Mouse (Mus musculus): ENCODE measurements around the gene Ccdc82.

Ccdc82 gene

DNA sequence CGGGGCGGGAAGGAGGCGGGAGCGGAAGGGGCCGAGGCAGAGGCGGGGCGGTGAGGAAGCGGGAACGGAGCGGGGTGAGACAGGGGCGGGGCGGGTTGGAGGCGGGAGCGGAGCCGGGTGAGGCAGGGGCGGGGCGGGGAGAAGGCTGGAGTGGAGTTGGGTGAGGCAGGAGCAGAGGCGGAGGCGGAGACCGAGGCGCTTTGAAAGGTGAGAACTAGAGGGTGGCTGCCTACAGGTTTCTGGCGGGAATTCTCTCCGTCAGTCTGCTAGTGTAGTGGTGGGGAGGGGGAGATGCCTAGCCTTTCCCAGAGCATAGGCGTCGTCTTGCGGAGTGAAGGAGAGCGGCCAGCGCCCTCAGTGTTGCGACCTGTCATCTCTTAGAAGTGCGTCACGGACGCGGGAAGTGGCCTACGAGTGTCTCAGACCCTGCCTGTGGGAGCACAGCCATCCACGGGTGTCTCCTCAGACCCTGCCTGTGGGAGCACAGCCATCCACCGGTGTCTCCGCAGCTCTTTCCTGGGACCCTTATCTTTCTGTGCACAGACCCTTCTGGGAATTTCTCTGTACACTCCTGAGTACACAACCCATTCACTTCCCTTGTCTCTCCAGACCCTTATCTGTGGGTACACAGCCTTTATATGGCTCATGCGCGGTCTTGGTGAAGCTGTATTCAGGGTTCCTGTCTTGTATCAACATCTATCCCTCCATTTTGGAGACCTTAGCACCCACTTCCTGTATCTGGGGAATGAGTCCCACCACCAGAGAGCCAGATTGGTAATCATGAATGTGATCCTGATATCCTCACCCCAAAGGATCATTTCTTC is at the start of gene Ccdc82:
Ccdc82 (plus strand) TSS at position 141 of the 824 bp plus-strand sequence.
- peak; percentile 93 to 96 for DNase-seq (ENCODE audit: inconsistent age in 2 of 2, low spot score in 1 of 2)

DNA sequence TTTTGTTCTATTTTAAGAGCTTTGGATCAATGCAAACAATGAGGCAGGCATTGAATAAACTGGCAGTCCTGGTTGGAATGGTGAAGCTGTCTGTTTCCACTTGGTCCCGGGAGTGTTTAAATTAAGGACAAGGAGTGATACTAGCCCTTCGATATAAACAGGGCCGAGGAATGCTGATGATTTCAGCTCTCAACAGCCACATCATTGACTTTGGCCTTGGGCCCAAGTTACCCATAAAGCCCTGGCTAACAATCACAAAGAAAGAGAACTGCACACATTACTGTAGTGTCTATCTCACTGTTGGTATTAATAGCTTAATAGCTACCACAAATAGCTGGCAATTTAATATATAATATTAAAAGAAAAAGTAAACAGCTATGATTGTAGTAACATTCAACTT is 46.7 kb upstream of the Ccdc82 start:
- DNase-seq (ENCODE audit: inconsistent age in 2 of 2, low spot score in 1 of 2): no peak

DNA sequence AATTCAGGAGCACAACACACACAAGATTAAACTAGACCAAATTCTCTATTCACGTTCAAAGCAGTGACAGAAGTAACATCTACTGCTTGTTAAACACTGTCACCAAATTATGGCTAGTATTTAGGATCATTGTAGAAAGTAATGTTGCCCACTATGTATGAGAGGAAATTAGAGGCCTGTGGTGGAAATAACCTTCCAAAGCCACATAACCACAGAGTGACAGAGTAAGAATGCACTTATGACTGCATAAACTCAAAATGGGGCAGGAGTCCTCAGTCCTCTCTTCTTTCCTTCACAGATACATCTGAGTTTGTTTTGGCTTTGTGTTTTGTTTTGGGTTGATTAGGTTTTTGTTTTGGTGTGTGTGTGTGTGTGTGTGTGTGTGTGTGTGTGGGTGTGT is 43.6 kb upstream of the Ccdc82 start:
- DNase-seq (ENCODE audit: inconsistent age in 2 of 2, low spot score in 1 of 2): no peak

DNA sequence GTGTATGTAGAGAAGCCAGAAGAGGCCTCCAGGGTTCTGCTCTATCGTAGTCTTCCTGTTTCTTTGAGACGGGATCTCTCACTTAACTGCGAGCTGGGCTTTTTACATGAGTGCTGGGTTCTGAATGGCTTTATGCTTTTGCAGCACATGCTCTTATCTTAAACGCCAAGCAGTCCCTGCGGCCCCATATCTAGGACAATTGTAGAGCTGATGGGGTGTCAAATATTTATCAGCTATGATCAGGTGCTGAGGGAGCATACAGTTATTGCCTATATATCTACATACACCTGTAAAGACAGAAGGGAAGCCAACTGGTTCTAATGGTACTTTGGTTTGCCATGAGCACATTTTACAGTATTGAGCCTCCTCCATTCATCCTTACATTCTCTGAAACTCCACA is 43.1 kb upstream of the Ccdc82 start:
- no peak for DNase-seq (ENCODE audit: inconsistent age in 2 of 2, low spot score in 1 of 2)

DNA sequence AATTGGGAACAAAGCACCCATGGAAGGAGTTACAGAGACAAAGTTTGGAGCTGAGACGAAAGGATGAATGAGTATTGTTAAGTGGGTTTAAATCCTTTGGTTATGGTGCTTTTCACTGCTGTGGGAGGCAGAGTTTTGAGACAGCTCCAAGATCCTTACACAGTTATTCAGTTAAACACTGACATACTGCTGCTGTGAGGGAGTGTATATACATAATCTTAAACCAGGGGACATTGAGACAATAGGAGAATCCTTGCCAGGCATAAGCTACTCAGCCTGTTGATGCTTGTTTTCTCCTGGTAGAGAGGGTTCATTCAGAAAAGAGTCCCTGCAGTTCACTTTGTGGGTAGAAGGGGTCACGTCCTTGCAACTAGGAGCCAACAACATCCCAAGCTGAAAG is 40.4 kb upstream of the Ccdc82 start:
- DNase-seq (ENCODE audit: inconsistent age in 2 of 2, low spot score in 1 of 2): no peak

DNA sequence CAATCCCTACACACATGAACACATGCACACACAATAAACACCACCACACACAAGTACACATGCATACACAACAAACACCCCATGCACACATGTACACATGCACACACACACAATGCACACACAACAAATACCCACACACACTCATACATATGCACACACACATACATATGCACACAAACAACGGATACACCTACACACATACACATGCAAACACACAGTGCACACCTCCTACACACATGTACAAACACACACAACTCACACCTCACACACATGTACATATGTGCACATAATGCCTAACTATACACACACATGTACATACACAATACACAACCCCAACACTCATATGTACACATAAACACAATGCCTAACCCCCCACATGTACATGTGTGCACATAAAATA is 20.9 kb upstream of the Ccdc82 start:
- DNase-seq (ENCODE audit: inconsistent age in 2 of 2, low spot score in 1 of 2): no peak

DNA sequence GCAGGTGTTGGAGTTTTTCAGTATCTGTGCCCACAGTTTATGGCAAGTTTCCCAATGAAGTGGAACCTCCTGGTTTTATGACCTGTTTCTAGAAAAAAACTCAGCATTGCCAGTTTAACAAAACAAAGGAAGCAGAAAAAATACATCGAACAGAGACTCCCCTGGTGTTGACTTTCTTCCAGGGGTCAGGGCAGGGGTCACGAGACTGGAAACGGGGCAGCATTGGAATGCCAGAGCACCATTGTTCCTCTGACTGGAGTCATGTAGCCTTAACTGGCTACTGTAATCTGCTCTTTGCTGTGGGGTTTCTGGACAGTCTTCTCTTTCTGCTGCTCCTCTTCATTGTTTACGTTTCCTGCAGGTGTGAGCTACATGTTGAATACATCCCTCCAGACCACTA is 16.2 kb upstream of the Ccdc82 start:
- DNase-seq (ENCODE audit: inconsistent age in 2 of 2, low spot score in 1 of 2): no peak

DNA sequence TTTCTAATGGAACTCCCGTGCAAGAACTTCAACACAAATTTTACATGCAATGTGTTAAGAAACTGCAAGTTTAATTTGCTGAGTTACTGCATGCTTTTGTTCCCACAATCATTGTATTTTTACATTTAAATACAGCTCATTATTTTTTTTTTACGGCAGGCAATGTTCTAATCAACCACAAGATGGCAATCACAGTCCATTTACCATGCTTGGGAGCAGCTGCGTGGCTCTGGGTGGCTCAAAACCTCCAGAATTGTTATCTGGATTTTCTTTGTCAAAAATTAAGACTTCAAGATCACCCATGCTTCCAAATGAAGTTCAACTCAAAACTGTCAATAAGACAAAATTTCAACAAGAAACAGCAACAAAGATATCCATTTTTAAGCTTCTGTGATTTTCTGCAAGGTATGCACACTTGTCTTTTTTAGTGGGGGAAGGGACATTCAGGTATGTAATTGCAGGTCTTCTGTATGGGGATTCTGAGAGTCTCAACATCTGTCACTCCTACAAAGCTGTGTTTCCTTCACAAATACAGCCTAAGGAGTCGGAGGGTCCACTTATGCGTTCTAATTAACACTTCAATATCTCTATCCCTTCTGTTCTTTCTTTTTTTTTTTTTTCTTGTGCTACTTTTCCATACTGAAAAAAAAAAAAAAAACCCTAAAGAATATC is 15.1 kb upstream of the Ccdc82 start:
- peak in 1 of 2 experiments; percentile 74 for DNase-seq (ENCODE audit: inconsistent age in 2 of 2, low spot score in 1 of 2)

DNA sequence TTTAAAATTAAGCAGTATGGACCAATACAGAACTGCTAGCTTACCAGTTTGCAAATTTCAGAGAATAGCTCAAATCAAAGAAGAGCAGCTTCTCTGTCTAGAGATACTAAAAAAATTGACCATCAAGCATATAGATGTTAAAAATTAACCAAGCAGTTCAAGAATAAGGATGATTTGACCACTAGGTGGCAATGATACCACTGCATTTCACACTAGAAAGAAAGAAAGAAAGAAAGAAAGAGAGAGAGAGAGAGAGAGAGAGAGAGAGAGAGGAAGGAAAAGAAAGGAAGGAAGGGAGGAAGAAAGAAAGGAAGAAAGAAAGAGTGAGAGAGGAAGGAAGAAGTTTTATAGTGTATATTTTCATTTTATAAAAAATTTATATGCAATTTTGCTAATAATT is 4.4 kb upstream of the Ccdc82 start:
- DNase-seq (ENCODE audit: inconsistent age in 2 of 2, low spot score in 1 of 2): peak in 1 of 2 experiments; percentile 37

DNA sequence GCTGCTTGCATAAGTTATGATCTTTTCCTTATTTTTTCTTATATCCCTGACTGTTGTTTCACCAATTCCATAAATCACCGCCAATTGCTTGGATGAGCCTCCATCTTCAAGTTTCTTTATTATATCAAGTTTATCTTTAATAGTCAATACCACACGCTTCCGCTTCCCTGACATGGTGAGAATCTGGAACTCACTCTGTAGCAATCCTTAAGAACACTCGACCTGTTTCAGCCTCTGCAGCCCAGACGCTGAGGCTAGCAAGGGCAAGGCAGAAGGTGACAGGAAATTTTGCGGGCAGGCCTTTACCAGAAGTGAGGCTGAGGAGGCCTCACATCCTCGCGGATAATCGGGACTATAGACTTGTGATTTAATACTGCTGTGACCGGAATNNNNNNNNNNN is 1.3 kb upstream of the Ccdc82 start, which contains the start of gene Jrkl:
Jrkl (minus strand) TSS at position 349 of the 400 bp plus-strand sequence.
- peak; percentile 48 to 80 for DNase-seq (ENCODE audit: inconsistent age in 2 of 2, low spot score in 1 of 2)

DNA sequence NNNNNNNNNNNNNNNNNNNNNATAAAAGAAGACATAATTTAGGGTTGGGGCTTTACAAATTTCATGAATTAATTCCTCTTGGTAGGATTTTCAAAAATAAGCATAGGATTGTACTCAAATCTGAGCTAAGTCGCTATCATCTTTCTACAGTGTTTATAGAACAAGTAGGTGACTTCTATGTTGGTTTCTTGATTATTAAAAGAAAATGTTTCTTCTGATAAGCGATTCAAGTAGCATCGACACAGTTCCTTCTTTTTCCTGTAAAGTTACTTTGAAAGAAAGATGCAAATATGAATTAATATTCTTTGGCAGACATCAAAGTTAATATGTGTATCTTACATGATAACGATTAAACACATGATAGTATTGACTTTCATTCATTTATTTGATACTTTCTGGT is 1.3 kb downstream of the Ccdc82 start:
- no peak for DNase-seq (ENCODE audit: inconsistent age in 2 of 2, low spot score in 1 of 2)

DNA sequence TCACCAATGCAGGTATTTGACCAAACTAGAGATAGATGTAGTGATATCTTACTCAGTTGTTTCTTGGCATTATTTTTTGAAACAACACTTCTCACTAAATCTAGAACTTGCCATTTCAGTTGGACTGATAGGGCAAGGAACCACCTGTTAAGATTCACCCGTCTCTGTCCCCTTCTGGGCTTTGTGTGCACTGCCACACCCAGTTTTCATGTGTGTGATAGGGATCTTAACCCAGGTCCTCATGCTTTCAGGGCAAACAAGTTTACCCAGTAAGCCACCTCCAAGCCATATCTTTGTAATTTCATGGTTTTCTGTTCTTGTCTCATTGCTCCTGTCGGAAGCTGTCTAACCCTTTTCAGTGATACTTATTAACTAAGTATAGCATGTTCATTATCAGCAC is 4.5 kb downstream of the Ccdc82 start:
- DNase-seq (ENCODE audit: inconsistent age in 2 of 2, low spot score in 1 of 2): no peak

DNA sequence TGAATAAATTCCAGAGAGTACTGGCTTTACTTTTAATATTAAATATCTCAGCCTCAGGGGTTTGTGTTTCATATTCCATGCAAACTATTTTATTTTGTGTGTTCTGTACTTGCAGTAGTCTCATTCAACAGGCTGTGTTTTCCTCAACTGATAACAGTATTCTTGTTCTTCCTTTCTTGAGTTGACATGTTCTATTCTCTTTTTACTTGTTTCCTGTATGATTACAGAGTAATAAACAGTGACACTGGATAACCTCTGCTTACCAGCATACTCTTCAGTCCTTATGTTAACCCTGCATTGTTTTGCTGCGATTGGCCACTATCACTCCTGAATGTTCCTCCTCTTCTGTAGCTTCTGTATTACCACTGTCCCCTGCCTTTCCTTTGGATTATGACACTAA is 10.0 kb downstream of the Ccdc82 start:
- DNase-seq (ENCODE audit: inconsistent age in 2 of 2, low spot score in 1 of 2): no peak

DNA sequence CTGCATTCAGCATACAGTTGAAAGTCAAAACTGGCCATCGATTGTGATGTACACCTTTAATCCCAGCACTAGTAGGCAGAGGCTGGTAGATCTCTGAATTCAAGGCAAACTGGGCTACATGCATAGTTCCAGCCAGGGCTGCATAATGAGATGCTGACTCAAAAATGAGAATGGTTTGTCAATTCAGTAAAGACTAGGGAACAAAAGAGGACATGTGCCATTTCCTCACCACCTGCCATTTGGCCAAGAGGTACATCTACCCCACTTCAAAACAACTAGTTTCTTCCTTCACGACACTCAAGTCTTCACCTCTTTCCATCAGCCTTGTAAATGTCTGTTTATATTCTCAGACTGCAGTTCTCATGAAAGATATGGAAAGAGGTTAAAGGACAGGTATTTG is 11.4 kb downstream of the Ccdc82 start:
- DNase-seq (ENCODE audit: inconsistent age in 2 of 2, low spot score in 1 of 2): no peak

DNA sequence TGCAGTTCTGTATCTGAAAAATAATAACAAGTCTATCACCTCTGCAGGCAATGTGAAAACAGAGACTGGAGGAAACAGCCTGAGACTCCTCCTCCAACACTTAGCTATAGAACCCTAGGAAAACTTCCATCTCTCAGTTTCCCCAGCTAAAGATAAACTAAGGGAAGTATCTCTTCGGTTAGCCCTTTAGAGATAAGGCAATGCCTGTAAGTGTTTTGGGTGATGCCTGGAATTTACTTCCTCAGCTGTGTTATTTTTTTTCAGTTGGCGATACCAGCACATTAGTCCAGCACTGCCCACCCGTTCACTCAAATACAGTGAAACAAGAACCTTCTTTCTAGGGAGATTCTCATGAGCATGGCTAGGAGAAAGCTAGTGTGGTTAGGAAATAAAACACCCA is 14.2 kb downstream of the Ccdc82 start:
- no peak for DNase-seq (ENCODE audit: inconsistent age in 2 of 2, low spot score in 1 of 2)

DNA sequence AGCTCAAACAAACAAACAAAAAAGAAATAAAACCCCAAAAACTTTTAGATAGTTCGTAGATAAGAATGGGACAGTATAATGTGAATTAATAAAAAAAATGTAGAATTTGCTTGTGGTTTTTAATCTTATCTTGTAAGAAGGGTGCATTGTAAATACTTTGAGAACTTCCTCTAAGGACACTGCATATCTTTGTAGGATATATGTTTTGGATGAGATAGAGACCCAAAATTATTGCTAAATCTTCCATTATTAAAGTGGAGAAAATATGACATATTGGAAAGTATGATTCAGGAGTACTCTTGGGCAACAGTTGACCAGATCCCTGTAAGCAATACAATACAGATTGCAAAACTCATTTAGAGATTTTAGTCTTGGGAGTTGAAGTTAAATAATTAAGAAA is 26.5 kb downstream of the Ccdc82 start:
- no peak for DNase-seq (ENCODE audit: inconsistent age in 2 of 2, low spot score in 1 of 2)

DNA sequence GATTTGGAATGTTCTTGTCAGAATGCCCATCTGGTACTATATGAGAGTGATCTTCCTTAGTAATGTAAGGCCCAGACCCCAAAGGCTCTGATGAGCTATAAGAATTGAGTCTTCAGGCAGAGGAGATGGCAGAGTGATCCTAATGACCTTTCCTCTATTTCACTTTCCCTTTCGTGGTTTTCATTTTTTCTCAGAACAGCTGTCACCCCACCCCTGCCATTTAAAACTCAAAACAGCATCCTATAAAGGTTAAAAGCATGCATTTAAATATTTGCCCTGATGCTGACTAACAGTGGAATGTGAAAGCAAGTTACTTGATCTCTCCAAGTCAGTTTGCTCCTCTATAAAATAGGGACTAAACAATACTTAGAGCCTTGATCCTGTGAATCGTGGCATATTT is 40.7 kb downstream of the Ccdc82 start:
- no peak for DNase-seq (ENCODE audit: inconsistent age in 2 of 2, low spot score in 1 of 2)

DNA sequence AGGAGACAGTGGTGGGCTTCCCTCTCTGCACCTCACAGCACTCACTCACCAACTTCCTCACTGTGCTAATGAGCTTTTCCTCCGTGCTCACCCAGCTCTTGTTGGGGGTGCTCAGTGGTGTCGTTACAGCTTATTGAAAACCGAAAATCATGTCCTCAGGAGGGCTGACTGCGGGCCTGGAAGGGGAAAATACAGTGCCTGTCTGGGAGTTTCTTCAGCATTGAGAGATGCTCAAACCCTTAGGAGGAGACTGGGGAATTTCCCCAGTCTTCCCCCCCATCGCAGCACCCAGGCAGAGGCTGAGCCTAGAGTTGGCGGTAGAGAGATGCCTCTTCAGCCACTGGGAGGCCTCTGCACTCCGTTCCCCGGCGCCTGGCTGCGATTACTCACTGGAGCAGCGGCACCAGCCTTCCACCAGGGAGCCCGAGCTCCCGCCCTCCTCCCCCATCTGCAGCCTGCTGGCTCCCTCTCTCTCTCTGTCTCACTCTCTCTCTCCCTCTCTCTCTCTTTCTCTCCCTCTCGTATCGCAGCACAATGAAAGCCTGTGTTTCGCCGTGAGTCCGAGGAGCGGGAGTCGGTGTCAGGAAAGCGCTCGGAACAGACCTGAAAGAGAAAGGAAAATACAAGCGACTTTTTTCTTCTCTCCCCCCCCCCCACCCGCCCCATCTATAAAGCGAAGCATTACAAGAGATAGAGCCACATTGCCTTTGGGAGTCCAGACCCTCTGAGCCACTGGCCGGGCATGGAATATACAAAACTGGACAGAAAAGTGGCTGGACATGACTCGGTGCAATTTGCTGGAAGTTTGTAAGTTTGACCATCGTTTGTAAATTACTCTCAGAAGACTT is 49.7 kb downstream of the Ccdc82 start:
- DNase-seq (ENCODE audit: inconsistent age in 2 of 2, low spot score in 1 of 2): peak; percentile 92 to 96

DNA sequence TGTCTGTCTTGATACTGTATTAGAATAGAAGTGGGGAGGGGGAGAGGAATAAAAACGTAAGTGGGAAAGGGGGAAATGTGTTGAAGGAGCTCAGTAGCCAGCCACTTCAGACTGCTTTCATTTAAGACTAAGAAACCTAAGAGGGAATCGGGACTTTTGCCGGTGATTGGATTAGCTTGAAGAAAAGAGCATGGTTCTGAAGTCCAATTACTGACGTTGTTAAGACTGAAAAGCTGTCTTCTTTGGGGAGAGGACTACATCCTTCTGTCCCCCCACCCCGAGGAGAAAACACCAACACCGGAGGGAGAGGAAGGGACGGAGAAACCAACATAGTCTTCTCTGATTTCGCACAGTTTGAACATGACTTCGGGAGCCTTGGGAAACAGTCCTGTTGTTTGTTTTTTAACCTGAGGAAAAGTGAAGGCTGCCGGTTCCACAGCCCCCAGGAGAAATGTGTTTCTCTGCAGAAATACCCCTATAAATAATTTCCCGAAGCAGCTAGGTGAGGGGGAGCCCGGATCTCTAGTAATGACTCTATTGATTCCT is 50.4 kb downstream of the Ccdc82 start:
- DNase-seq (ENCODE audit: inconsistent age in 2 of 2, low spot score in 1 of 2): peak; percentile 13 to 84

DNA sequence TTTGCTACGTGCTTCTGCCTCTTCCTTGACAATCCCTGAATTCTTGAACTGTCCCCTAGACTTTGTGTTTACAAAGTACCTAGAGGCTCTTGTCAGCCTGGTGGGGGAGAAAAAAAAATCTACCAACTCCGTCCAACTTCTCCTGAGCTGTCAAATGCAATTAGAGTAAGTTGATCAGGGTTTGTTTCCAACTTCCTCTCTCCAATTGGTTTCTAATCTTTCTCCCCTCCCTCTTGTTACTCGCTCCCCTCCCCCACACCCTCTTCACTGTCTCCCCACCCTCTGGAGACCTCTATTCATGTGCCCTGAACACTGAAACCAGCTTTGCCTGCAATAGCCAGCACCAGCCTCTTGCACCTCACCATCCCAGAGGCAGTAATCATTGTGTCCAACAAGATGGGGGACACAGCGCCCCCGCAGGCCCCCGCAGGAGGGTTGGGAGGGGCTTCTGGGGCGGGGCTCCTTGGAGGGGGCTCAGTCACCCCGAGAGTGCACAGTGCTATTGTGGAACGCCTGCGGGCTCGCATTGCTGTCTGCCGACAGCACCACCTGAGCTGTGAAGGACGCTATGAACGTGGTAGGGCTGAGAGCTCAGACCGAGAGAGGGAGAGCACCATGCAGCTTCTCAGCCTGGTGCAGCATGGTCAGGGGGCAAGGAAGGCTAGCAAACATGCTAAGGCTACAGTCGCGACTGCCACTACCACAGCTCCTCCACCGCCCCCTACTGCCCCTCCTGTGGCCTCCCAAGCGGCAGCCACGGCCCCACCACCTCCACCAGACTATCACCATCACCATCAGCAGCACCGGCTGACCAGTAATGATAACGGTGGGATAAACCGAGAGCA is 51.1 kb downstream of the Ccdc82 start, which contains the start of gene Maml2:
Maml2 (plus strand) TSS at position 290 of the 845 bp plus-strand sequence.
- peak; percentile 60 to 85 for DNase-seq (ENCODE audit: inconsistent age in 2 of 2, low spot score in 1 of 2)

Data from adrenal gland, adult (tissue).